Mouse (Mus musculus) kidney, postnatal 0 days (tissue): ENCODE results near the gene Pgbd5. TPM values are rescaled to one million over a fixed set of nuclear protein-coding genes. Genes with fewer than 3 reads are reported as not detected.

Experiments used
- ATAC-seq: fragments of 200-750 bp; cut with Nextera tagmentation; replicated peaks from 2 replicates; pipeline ENCODE4 v1.8.0; 2017; ENCODE audit warnings: low read depth, moderate number of reproducible peaks, moderate TSS enrichment, moderate library complexity; ENCODE audit not compliant: low FRiP score
- DNase-seq: peaks from one replicate; pipeline ENCODE4 v3.0.0-alpha.2; 2016; ENCODE audit warnings: low spot score
- H3K27ac ChIP-seq: fragments of 300-500 bp; sonication (generic); 2 replicates; pipeline ENCODE4 v1.5.1; 2014; ENCODE audit warnings: mild to moderate bottlenecking
- H3K27me3 ChIP-seq: fragments of 300-500 bp; sonication (generic); 2 replicates; pipeline ENCODE4 v1.6.1; 2014; ENCODE audit warnings: low read length, mixed read lengths; ENCODE audit not compliant: insufficient read depth
- H3K36me3 ChIP-seq: fragments of 300-500 bp; sonication (generic); 2 replicates; pipeline ENCODE4 v1.6.1; 2014; ENCODE audit warnings: low read length, mixed read lengths; ENCODE audit not compliant: insufficient read depth
- H3K4me1 ChIP-seq: fragments of 300-500 bp; sonication (generic); replicated peaks from 2 replicates; pipeline ENCODE4 v1.6.1; 2014; ENCODE audit warnings: antibody characterized with exemption, low read length, mixed read lengths; ENCODE audit not compliant: insufficient read depth
- H3K4me2 ChIP-seq: fragments of 300-500 bp; sonication (generic); 2 replicates; pipeline ENCODE4 v1.6.1; 2014; ENCODE audit warnings: mild to moderate bottlenecking, low read length, moderate library complexity, mixed read lengths
- H3K4me3 ChIP-seq: fragments of 300-500 bp; sonication (generic); replicated peaks from 2 replicates; pipeline ENCODE4 v1.5.1; 2014; ENCODE audit warnings: low read depth, low read length
- H3K9ac ChIP-seq: fragments of 300-500 bp; sonication (generic); 2 replicates; pipeline ENCODE4 v1.6.1; 2014; ENCODE audit warnings: low read depth, low read length
- H3K9me3 ChIP-seq: fragments of 300-500 bp; sonication (generic); replicated peaks from 2 replicates; pipeline ENCODE4 v1.6.1; 2016; ENCODE audit warnings: low read length, inconsistent platforms, mixed read lengths
- CTCF ChIP-seq: IDR thresholded peaks from 2 replicates; pipeline ENCODE4 v1.5.1; 2016; ENCODE audit warnings: antibody characterized with exemption, low read depth, mild to moderate bottlenecking, moderate library complexity
- WGBS: fragments of 180-500 bp; shearing (Covaris S2); extraction: QIAGEN DNeasy Blood & Tissue Kit; methylation state at CpG from one replicate; pipeline ENCODE4 v1.1.7; 2014; 5-methylcytosine and 5-hydroxymethylcytosine counted together
- polyA plus RNA-seq: library from polyadenylated mRNA; unstranded; fragments of >200 nt; fragmentation: Nextera tagmentation; extraction: Ambion mirVana; gene quantifications from 2 replicates; pipeline ENCODE4 v1.2.1, GENCODE M21; 2015

Pgbd5 gene
- polyA plus RNA-seq, 1 experiment from 2014 or later, result 0.32 TPM

GRCm38 (mm10) chr8:124412496-124413243 lies 26.8 kb downstream of the Pgbd5 start:
- DNase-seq (no peak), ATAC-seq (no peak)
- TF ChIP-seq CTCF, result no peak
- Histone ChIP-seq H3K36me3 (no peaks in the 10 kb centered on the region), H3K9ac (no peak overlapping the region), H3K27ac (no peak overlapping the region), H3K4me3 (no peak overlapping the region), H3K4me2 (no peak overlapping the region), H3K4me1 (no peaks in the 10 kb centered on the region), H3K9me3 (no peaks in the 10 kb centered on the region), H3K27me3 (no peaks in the 10 kb centered on the region)
- 72% methylated on average over 19 of the region's 19 CpGs for WGBS

- ATAC-seq, result no peak
- Histone ChIP-seq H3K4me2 (no peak overlapping the region), H3K36me3 (no peaks in the 10 kb centered on the region), H3K4me3 (no peak overlapping the region), H3K27ac (no peak overlapping the region), H3K9ac (no peak overlapping the region), H3K4me1 (no peaks in the 10 kb centered on the region), H3K27me3 (no peaks in the 10 kb centered on the region), H3K9me3 (no peaks in the 10 kb centered on the region)
- DNase-seq, result no peak
- no peak for TF ChIP-seq CTCF
- 58% methylated on average over 11 of the region's 12 CpGs for WGBS
These were observed 34.8 kb downstream of the Pgbd5 start for GRCm38 (mm10) chr8:124404471-124405260.

GRCm38 (mm10) chr8:124403876-124404275 lies 35.6 kb downstream of the Pgbd5 start:
- Histone ChIP-seq H3K36me3 (no peaks in the 10 kb centered on the region), H3K9ac (no peak overlapping the region), H3K4me1 (no peaks in the 10 kb centered on the region), H3K4me2 (no peak overlapping the region), H3K4me3 (no peak overlapping the region), H3K27me3 (no peaks in the 10 kb centered on the region), H3K27ac (no peak overlapping the region), H3K9me3 (no peaks in the 10 kb centered on the region)
- WGBS, result 43% methylated on average over 3 of the region's 3 CpGs
- peak; percentile 69 for TF ChIP-seq CTCF
- no peak; the same call in 1 of the 2 replicates for ATAC-seq
- DNase-seq, result peak; percentile 57

GRCm38 (mm10) chr8:124399403-124399861 lies 40.0 kb downstream of the Pgbd5 start:
- Histone ChIP-seq H3K27me3 (no peaks in the 10 kb centered on the region), H3K4me3 (no peak overlapping the region), H3K36me3 (no peaks in the 10 kb centered on the region), H3K9me3 (no peaks in the 10 kb centered on the region), H3K4me2 (no peak overlapping the region), H3K4me1 (no peaks in the 10 kb centered on the region), H3K27ac (no peak overlapping the region), H3K9ac (no peak overlapping the region)
- TF ChIP-seq CTCF, result no peak
- ATAC-seq (no peak; the same call in 1 of the 2 replicates), DNase-seq (no peak)
- WGBS, result 74% methylated on average over 11 of the region's 11 CpGs

- Histone ChIP-seq H3K9me3 (no peaks in the 10 kb centered on the region), H3K36me3 (no peaks in the 10 kb centered on the region), H3K4me3 (no peak overlapping the region), H3K4me1 (no peaks in the 10 kb centered on the region), H3K27me3 (no peaks in the 10 kb centered on the region), H3K4me2 (no peak overlapping the region), H3K27ac (no peak overlapping the region), H3K9ac (no peak overlapping the region)
- ATAC-seq, result peak; percentile 43; the same call in 1 of the 2 replicates
- WGBS, result 35% methylated on average over 12 of the region's 12 CpGs
- TF ChIP-seq CTCF, result peak; percentile 75
- DNase-seq, result peak; percentile 70
These were observed 40.5 kb downstream of the Pgbd5 start for GRCm38 (mm10) chr8:124398843-124399402.

- no peaks in the 10 kb centered on the region for H3K36me3 ChIP-seq
- no peaks in the 10 kb centered on the region for H3K9me3 ChIP-seq
- ATAC-seq, result no peak
- DNase-seq, result no peak
- 73% methylated on average over 11 of the region's 11 CpGs for WGBS
- H3K27me3 ChIP-seq, result no peaks in the 10 kb centered on the region
- H3K4me3 ChIP-seq, result no peak overlapping the region
- TF ChIP-seq CTCF, result no peak
- no peak overlapping the region for H3K9ac ChIP-seq
- no peak overlapping the region for H3K27ac ChIP-seq
- H3K4me2 ChIP-seq, result no peak overlapping the region
- H3K4me1 ChIP-seq, result no peaks in the 10 kb centered on the region
These were observed 42.0 kb downstream of the Pgbd5 start for GRCm38 (mm10) chr8:124397321-124398065.
